Mouse (Mus musculus) MEL (cell line): Measurements from ENCODE around the gene Btg1. TPM values are rescaled to one million over a fixed set of nuclear protein-coding genes. Genes with fewer than 3 reads are reported as not detected.

Experiments used
- DNase-seq: peaks from one replicate; pipeline ENCODE4 v3.0.0; 2011; ENCODE audit warnings: low read depth, low spot score
- H3K27ac ChIP-seq: 2 replicates; pipeline ENCODE4 v1.5.1; 2012; ENCODE audit warnings: low read depth, mild to moderate bottlenecking, control low read depth, low read length, moderate library complexity; ENCODE audit not compliant: control insufficient read depth
- H3K27me3 ChIP-seq, 2 experiments: fragments of 150-350 bp in 1 of 2; sonication (generic) in 1 of 2; 2 replicates each; pipeline ENCODE4 v1.6.1; 2012; ENCODE audit warnings: low read length in 2 of 2, mild to moderate bottlenecking in 2 of 2, improper control_type of control experiment in 1 of 2, moderate library complexity in 1 of 2; ENCODE audit not compliant: insufficient read depth in 2 of 2, control insufficient read depth in 1 of 2
- H3K36me3 ChIP-seq, 2 experiments: 2 replicates each; pipeline ENCODE4 v1.6.1; 2012 to 2014; ENCODE audit warnings: low read length in 2 of 2, improper control_type of control experiment in 1 of 2, inconsistent platforms in 1 of 2, mild to moderate bottlenecking in 1 of 2; ENCODE audit not compliant: insufficient read depth in 2 of 2, control insufficient read depth in 1 of 2
- H3K4me1 ChIP-seq, 2 experiments: fragments of 150-350 bp in 1 of 2; sonication (generic) in 1 of 2; 2 replicates each; pipeline ENCODE4 v1.6.1; 2012; ENCODE audit warnings: low read length in 2 of 2, improper control_type of control experiment in 1 of 2, mild to moderate bottlenecking in 1 of 2; ENCODE audit not compliant: insufficient read depth in 2 of 2, control insufficient read depth in 1 of 2
- H3K4me3 ChIP-seq, 2 experiments: fragments of 150-350 bp in 1 of 2; sonication (generic) in 1 of 2; 2 replicates each; pipeline ENCODE4 v1.5.1; 2012; ENCODE audit warnings: low read depth in 2 of 2, low read length in 2 of 2, mild to moderate bottlenecking in 2 of 2, moderate library complexity in 2 of 2, control low read depth in 1 of 2, improper control_type of control experiment in 1 of 2; ENCODE audit not compliant: control insufficient read depth in 1 of 2, insufficient read depth in 1 of 2
- H3K79me2 ChIP-seq: 2 replicates; pipeline ENCODE4 v1.6.1; 2012; ENCODE audit warnings: mild to moderate bottlenecking, low read length, moderate library complexity; ENCODE audit not compliant: control insufficient read depth, poor library complexity, insufficient read depth
- H3K9ac ChIP-seq: 2 replicates; pipeline ENCODE4 v1.6.1; 2012; ENCODE audit warnings: low read depth, mild to moderate bottlenecking, control low read depth, low read length, moderate library complexity; ENCODE audit not compliant: control insufficient read depth, poor library complexity, severe bottlenecking
- H3K9me3 ChIP-seq: fragments of 150-350 bp; sonication (generic); replicated peaks from 2 replicates; pipeline ENCODE4 v1.6.1; 2012; ENCODE audit warnings: mild to moderate bottlenecking, low read length, improper control_type of control experiment, moderate library complexity; ENCODE audit not compliant: insufficient read depth
- BHLHE40 ChIP-seq: IDR thresholded peaks from 2 replicates; pipeline ENCODE4 v1.6.1; 2012; ENCODE audit warnings: low read depth, mild to moderate bottlenecking, inconsistent platforms, low read length, improper control_type of control experiment, borderline replicate concordance
- CTCF ChIP-seq, 3 experiments: IDR thresholded peaks in 2 of 3; conservative IDR thresholded peaks in 1 of 3; 2 replicates each; pipeline ENCODE4 v1.5.1; 2011 to 2012; ENCODE audit warnings: low read length in 3 of 3, low read depth in 2 of 3, mild to moderate bottlenecking in 2 of 3, improper control_type of control experiment in 1 of 3, inconsistent platforms in 1 of 3, mixed read lengths in 1 of 3, moderate library complexity in 1 of 3; ENCODE audit not compliant: control insufficient read depth in 1 of 3, insufficient read depth in 1 of 3, poor library complexity in 1 of 3, severe bottlenecking in 1 of 3
- E2F4 ChIP-seq: IDR thresholded peaks from 2 replicates; pipeline ENCODE4 v1.6.1; 2011; ENCODE audit warnings: low read depth, low read length, improper control_type of control experiment, borderline replicate concordance
- ELF1 ChIP-seq: IDR thresholded peaks from 2 replicates; pipeline ENCODE4 v1.6.1; 2014; ENCODE audit warnings: low read depth, mild to moderate bottlenecking, inconsistent platforms, low read length, improper control_type of control experiment, moderate library complexity
- EP300 ChIP-seq, 2 experiments: IDR thresholded peaks; 2 replicates each; pipeline ENCODE4 v1.6.1; 2011; ENCODE audit warnings: improper control_type of control experiment in 2 of 2, low read length in 2 of 2, low read depth in 1 of 2, mild to moderate bottlenecking in 1 of 2
- ETS1 ChIP-seq: IDR thresholded peaks from 2 replicates; pipeline ENCODE4 v1.6.1; 2012; ENCODE audit warnings: low read depth, mild to moderate bottlenecking, inconsistent platforms, low read length, improper control_type of control experiment, moderate library complexity
- GABPA ChIP-seq: IDR thresholded peaks from 2 replicates; pipeline ENCODE4 v1.6.1; 2012; ENCODE audit warnings: low read depth, mild to moderate bottlenecking, inconsistent platforms, low read length, improper control_type of control experiment, moderate library complexity
- GATA1 ChIP-seq: IDR thresholded peaks from 2 replicates; pipeline ENCODE4 v1.6.1; 2011; ENCODE audit warnings: low read depth, low read length, improper control_type of control experiment
- JUND ChIP-seq: IDR thresholded peaks from 2 replicates; pipeline ENCODE4 v1.6.1; 2011; ENCODE audit warnings: low read depth, mild to moderate bottlenecking, improper control_type of control experiment, low read length
- KAT2A ChIP-seq: conservative IDR thresholded peaks from 2 replicates; pipeline ENCODE4 v1.6.1; 2012; ENCODE audit warnings: low read depth, low read length, improper control_type of control experiment, inconsistent platforms
- MAFK ChIP-seq: IDR thresholded peaks from 2 replicates; pipeline ENCODE4 v1.6.1; 2011; ENCODE audit warnings: low read depth, mild to moderate bottlenecking, low read length, improper control_type of control experiment, borderline replicate concordance
- MAX ChIP-seq: IDR thresholded peaks from 2 replicates; pipeline ENCODE4 v1.6.1; 2011; ENCODE audit warnings: low read length, improper control_type of control experiment
- MAZ ChIP-seq: IDR thresholded peaks from 2 replicates; pipeline ENCODE4 v1.6.1; 2012; ENCODE audit warnings: low read depth, mild to moderate bottlenecking, inconsistent platforms, low read length, improper control_type of control experiment
- MYB ChIP-seq: IDR thresholded peaks from 2 replicates; pipeline ENCODE4 v1.6.1; 2011; ENCODE audit warnings: mild to moderate bottlenecking, low read depth, low read length, improper control_type of control experiment
- POLR2A ChIP-seq, 2 experiments: IDR thresholded peaks; 2 replicates each; pipeline ENCODE4 v1.6.1; 2011 to 2012; ENCODE audit warnings: low read length in 2 of 2, mild to moderate bottlenecking in 2 of 2, control low read depth in 1 of 2, improper control_type of control experiment in 1 of 2, low read depth in 1 of 2, moderate library complexity in 1 of 2; ENCODE audit not compliant: control insufficient read depth in 1 of 2, insufficient read depth in 1 of 2, poor library complexity in 1 of 2
- POLR2AphosphoS2 ChIP-seq: IDR thresholded peaks from 2 replicates; pipeline ENCODE4 v1.6.1; 2011; ENCODE audit warnings: low read length, improper control_type of control experiment
- RAD21 ChIP-seq: IDR thresholded peaks from 2 replicates; pipeline ENCODE4 v1.6.1; 2011; ENCODE audit warnings: mild to moderate bottlenecking, low read depth, low read length, improper control_type of control experiment
- RCOR1 ChIP-seq: IDR thresholded peaks from 2 replicates; pipeline ENCODE4 v1.6.1; 2012; ENCODE audit warnings: low read depth, mild to moderate bottlenecking, inconsistent platforms, low read length, improper control_type of control experiment
- TAL1 ChIP-seq: IDR thresholded peaks from 2 replicates; pipeline ENCODE4 v1.6.1; 2012; ENCODE audit warnings: mild to moderate bottlenecking, inconsistent platforms, low read length, moderate library complexity, mixed read lengths
- TCF12 ChIP-seq: IDR thresholded peaks from 2 replicates; pipeline ENCODE4 v1.6.1; 2014; ENCODE audit warnings: low read depth, mild to moderate bottlenecking, inconsistent platforms, low read length, improper control_type of control experiment, moderate library complexity
- UBTF ChIP-seq: IDR thresholded peaks from 2 replicates; pipeline ENCODE4 v1.6.1; 2012; ENCODE audit warnings: low read depth, mild to moderate bottlenecking, inconsistent platforms, low read length, improper control_type of control experiment, moderate library complexity, borderline replicate concordance; ENCODE audit not compliant: insufficient read depth
- USF1 ChIP-seq: IDR thresholded peaks from 2 replicates; pipeline ENCODE4 v1.6.1; 2014; ENCODE audit warnings: low read depth, mild to moderate bottlenecking, inconsistent platforms, low read length, improper control_type of control experiment, moderate library complexity
- ZC3H11A ChIP-seq: IDR thresholded peaks from 2 replicates; pipeline ENCODE4 v1.6.1; 2012; ENCODE audit warnings: low read depth, mild to moderate bottlenecking, inconsistent platforms, low read length, improper control_type of control experiment
- ZKSCAN1 ChIP-seq: IDR thresholded peaks from 2 replicates; pipeline ENCODE4 v1.6.1; 2012; ENCODE audit warnings: low read depth, mild to moderate bottlenecking, inconsistent platforms, low read length, improper control_type of control experiment, moderate library complexity
- ZMIZ1 ChIP-seq: IDR thresholded peaks from 2 replicates; pipeline ENCODE4 v1.6.1; 2012; ENCODE audit warnings: low read depth, mild to moderate bottlenecking, inconsistent platforms, low read length, improper control_type of control experiment, moderate library complexity
- ZNF384 ChIP-seq: IDR thresholded peaks from 2 replicates; pipeline ENCODE4 v1.6.1; 2012; ENCODE audit warnings: low read depth, mild to moderate bottlenecking, inconsistent platforms, low read length, improper control_type of control experiment
- polyA plus RNA-seq, 2 experiments: library from polyadenylated mRNA; stranded (reverse) in 1 of 2; unstranded in 1 of 2; fragments of >175 nt in 1 of 2; fragments of >200 nt in 1 of 2; gene quantifications; 2 replicates each; pipeline versions ENCODE4 v1.2.1 to v1.2.4; 2012; ENCODE audit warnings: low replicate concordance in 2 of 2, low read depth in 1 of 2; ENCODE audit not compliant: insufficient read length in 2 of 2, insufficient read depth in 1 of 2, missing spikeins in 1 of 2
- total RNA-seq: library from RNA; depleted of rRNA; stranded (reverse); fragments of 300-350 nt; gene quantifications from 2 replicates; pipeline ENCODE4 v1.2.3, GENCODE M21; 2012

Btg1 gene
- total and polyA plus RNA-seq, 3 experiments, result 2.0 to 4.8 TPM; not detected in 1

DNA sequence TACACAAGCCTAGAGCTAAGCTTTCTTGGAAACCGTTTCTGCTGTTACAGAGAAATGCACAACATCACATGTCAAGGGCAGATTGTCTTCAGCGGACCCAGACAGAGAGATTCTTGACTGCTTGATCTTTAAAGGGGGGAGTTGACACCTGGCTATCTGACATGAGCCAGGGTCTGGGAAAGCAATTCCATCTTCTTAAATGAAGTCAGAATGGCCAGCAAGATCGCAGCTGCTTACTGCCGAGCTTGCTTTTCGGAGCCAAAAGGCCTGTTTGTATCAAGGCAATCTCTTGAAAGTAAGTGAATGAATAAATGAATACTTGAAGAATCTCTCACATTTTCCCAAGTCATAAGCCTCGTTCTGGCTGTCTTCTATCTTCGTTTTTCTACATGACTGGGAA is 36.6 kb upstream of the Btg1 start:
- Histone ChIP-seq H3K79me2 (no peaks in the 10 kb centered on the region), H3K4me3 (no peak overlapping the region), H3K9ac (no peak overlapping the region), H3K27ac (no peak overlapping the region), H3K4me1 (no peaks in the 10 kb centered on the region), H3K27me3 (no peaks in the 10 kb centered on the region), H3K36me3 (no peaks in the 10 kb centered on the region), H3K9me3 (no peaks in the 10 kb centered on the region)
- TF ChIP-seq POLR2A (IDR thresholded peaks at IDR 0.05; ENCODE audit: control insufficient read depth in 1 of 2, insufficient read depth in 1 of 2, low read depth in 1 of 2, low read length in 2 of 2, poor library complexity in 1 of 2) (no peak), MAFK (no peak), TAL1 (no peak), RCOR1 (no peak), BHLHE40 (no peak), ZNF384 (no peak), MAZ (no peak), CTCF (IDR thresholded peaks at IDR 0.05 in 2 of 3, conservative IDR thresholded peaks at IDR 0.05 in 1 of 3; ENCODE audit: control insufficient read depth in 1 of 3, insufficient read depth in 1 of 3, low read depth in 2 of 3, low read length in 3 of 3, poor library complexity in 1 of 3, severe bottlenecking in 1 of 3) (no peak), E2F4 (no peak), ZMIZ1 (no peak), EP300 (IDR thresholded peaks at IDR 0.05; ENCODE audit: low read depth in 1 of 2, low read length in 2 of 2) (no peak), UBTF (no peak)
- DNase-seq, result no peak

DNA sequence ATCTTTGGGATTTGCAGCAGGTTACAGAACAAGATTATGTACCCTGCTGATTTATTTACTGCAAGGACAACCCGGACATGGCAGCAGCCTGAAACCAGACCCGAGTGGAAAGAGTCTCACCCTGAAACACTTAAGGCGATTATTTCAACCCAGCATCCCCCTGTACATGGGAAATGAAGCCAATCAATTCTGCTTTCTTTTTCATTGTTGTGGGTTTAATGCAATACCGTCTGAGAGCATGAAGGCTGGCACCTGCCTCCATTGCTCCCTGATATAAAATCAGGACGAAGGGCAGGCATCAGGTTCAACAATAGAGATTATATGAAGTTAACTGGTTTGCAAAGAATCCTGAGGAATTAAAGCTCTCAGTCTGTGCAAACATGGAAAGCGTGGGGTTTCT is 35.6 kb upstream of the Btg1 start:
- no peak for DNase-seq
- H3K9ac ChIP-seq, result no peak overlapping the region
- TF ChIP-seq RAD21 (no peak), MYB (no peak), ETS1 (no peak), MAFK (no peak), USF1 (no peak), GABPA (no peak), CTCF (IDR thresholded peaks at IDR 0.05 in 2 of 3, conservative IDR thresholded peaks at IDR 0.05 in 1 of 3; ENCODE audit: control insufficient read depth in 1 of 3, insufficient read depth in 1 of 3, low read depth in 2 of 3, low read length in 3 of 3, poor library complexity in 1 of 3, severe bottlenecking in 1 of 3) (no peak), KAT2A (no peak), E2F4 (no peak), JUND (no peak), GATA1 (no peak), ELF1 (no peak), TCF12 (no peak), POLR2AphosphoS2 (no peak), ZNF384 (no peak), ZKSCAN1 (no peak), ZC3H11A (no peak), MAX (no peak), RCOR1 (no peak)
- TF ChIP-seq, all 39 proteins: peak for 0
- H3K36me3 ChIP-seq, result no peaks in the 10 kb centered on the region
- H3K4me3 ChIP-seq, result no peak overlapping the region
- no peaks in the 10 kb centered on the region for H3K79me2 ChIP-seq
- no peaks in the 10 kb centered on the region for H3K9me3 ChIP-seq
- H3K4me1 ChIP-seq, result no peaks in the 10 kb centered on the region
- H3K27me3 ChIP-seq, result no peaks in the 10 kb centered on the region
- no peak overlapping the region for H3K27ac ChIP-seq
